Mouse (Mus musculus) gastrocnemius, adult 2 months (tissue): ENCODE data around the gene Nrf1. TPM values are rescaled to one million over a fixed set of nuclear protein-coding genes. Genes with fewer than 3 reads are reported as not detected.

Source experiments
- DNase-seq: peaks from one replicate; pipeline ENCODE4 v3.0.0; 2022
- H3K27ac ChIP-seq: fragments of 200-600 bp; 2 replicates; pipeline ENCODE4 v1.8.1; 2022; ENCODE audit warnings: mild to moderate bottlenecking
- H3K4me3 ChIP-seq: fragments of 200-600 bp; 2 replicates; pipeline ENCODE4 v1.8.1; 2022; ENCODE audit warnings: mild to moderate bottlenecking, moderate library complexity
- CTCF ChIP-seq: fragments of 200-600 bp; IDR thresholded peaks from 2 replicates; pipeline ENCODE4 v1.8.1; 2022; ENCODE audit warnings: antibody characterized with exemption, mild to moderate bottlenecking, moderate library complexity
- intact Hi-C: fragments of 180-260 bp; cut with DNase I; formaldehyde crosslinking; loops from one replicate; pipeline ENCODE4 v1.15.1; 2025
- total RNA-seq, 2 experiments: library from RNA; stranded (reverse); gene quantifications; 2 replicates each; pipeline ENCODE4 v1.2.3; 2021

Nrf1 gene
- total RNA-seq, 2 experiments from 2014 or later, result 10.8 to 13.0 TPM

DNA sequence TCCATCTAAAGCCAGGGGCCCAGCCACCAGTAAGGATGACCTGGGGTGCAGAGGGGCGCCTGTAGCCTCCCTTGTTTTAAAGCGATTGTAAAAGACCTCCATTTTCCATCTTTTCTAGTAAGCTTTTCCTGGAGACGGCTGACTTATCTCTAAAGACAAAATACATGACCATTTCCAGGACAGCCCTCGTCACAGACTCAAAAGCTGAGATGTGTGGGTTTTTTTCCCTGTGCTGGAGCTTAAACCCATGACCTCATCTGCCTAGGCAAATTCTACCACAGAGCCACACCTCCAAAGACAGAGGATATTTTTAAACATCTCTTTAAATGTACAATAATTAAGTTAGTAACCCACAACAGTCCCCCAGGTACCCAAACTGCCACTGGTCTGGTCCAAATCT is 112.6 kb downstream of the Nrf1 start:
- no peak for DNase-seq
- Histone ChIP-seq H3K4me3 (no peak overlapping the region), H3K27ac (no peak overlapping the region)
- intact Hi-C loops, result no loop called here
- no peak for TF ChIP-seq CTCF

DNA sequence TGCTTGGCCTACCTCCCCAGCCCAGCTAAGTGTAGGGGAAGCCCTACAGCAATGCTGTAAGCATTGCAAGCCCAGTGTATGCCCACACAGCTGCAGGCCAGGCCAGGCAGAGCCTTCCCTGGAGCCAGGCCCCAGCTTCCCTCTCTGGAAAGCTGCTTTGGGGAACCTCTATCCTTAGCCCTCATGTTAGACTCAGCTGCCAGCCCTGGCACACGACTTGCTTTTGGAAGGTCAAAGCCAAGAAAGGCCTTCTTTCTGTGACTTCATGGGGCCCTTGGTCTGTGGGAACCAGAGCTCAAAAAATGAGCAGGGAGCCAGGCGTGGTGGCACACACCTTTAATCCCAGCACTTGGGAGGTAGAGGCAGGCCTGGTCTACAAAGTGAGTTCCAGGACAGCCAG is 113.8 kb downstream of the Nrf1 start:
- Histone ChIP-seq H3K4me3 (no peak overlapping the region), H3K27ac (peak overlapping the region; percentile 1; the same call in 1 of the 2 replicates)
- intact Hi-C loops, result no loop called here
- no peak for DNase-seq
- no peak for TF ChIP-seq CTCF

DNA sequence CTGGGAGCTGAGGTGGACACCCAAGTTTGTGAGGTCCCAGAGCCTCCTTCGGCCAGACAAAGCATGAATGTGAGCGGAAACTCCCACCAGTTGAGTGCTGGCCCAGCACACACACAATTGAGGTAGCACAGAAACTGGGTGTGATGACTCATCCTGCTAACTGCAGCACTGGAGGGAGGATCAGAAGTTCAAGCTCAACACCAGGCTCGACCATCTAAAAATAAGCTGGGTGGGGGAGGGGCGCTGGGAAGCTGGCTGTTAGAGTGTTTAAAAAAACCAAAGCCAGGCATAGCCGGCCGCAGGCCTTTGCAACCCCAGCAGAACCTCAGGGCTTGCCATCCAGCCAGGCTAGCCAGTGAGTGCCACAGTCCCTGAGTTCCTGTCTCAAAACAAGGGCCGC is 114.3 kb downstream of the Nrf1 start:
- peak; percentile 52 for DNase-seq
- no peak for TF ChIP-seq CTCF
- Histone ChIP-seq H3K4me3 (no peak overlapping the region), H3K27ac (peak overlapping the region; percentile 1; the same call in 1 of the 2 replicates)
- intact Hi-C loops, result no loop called here

DNA sequence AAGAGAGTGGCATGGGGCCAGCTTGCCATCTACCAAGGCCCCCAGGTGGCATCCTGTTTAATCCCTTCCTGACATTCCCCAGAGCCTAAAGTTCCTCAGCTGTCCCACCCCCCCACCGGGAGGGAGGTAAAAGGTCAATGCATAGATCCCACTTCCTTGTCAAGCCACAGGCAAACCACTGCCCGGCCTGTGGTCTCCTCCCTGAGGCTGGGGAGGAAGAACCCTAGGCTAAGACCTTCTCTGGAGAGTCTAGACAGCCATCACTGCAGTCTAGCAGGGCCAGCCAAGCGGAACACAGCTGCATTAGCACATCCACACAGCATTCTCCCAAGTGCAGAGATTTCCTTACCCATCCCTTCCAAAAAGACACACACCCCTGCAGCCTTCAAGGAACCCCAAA is 118.6 kb downstream of the Nrf1 start:
- Histone ChIP-seq H3K4me3 (no peak overlapping the region), H3K27ac (no peak overlapping the region)
- no peak for DNase-seq
- intact Hi-C loops, result no loop called here
- no peak for TF ChIP-seq CTCF

DNA sequence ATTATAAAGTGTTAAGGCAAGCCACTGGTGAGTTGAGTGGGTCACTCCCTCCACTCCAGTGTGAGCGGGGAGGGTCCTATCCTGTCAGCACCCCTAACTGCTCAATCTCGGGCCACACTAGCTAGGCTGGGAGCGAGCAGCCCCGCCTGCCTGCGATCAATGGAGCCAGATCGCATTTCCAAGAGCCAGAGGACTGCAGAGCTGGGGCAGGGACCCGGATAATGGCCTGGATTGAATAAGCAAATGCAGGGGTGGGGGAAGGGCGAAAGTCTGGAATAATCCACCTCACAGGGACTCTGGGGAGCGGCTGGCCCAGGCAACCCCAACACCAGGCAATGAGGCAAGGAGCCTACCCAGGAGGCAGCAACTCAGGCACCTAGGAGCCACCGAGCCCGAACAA is 119.4 kb downstream of the Nrf1 start:
- TF ChIP-seq CTCF, result no peak
- intact Hi-C loops, result no loop called here
- no peak for DNase-seq
- Histone ChIP-seq H3K27ac (no peak overlapping the region), H3K4me3 (no peak overlapping the region)

DNA sequence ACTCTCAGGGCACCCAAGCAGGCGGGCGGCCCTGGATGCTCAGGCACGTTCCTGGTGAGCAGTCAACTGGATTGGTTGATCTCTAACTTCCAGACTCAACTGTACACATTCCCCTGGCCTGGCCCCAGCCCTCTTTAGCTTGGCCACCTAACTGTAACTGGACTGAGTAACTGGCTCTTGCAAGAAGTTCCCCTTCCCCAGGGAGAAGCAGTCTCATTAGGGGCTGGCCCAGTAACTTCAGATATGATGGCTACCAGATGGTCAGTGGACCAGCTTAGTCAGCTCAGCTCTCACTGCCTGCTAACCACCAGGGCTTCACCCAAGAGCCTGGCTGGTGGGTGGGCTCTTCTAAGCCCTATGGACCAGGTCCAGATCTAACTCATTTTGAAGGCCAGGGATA is 120.5 kb downstream of the Nrf1 start:
- DNase-seq, result peak; percentile 46
- intact Hi-C loops, result no loop called here

DNA sequence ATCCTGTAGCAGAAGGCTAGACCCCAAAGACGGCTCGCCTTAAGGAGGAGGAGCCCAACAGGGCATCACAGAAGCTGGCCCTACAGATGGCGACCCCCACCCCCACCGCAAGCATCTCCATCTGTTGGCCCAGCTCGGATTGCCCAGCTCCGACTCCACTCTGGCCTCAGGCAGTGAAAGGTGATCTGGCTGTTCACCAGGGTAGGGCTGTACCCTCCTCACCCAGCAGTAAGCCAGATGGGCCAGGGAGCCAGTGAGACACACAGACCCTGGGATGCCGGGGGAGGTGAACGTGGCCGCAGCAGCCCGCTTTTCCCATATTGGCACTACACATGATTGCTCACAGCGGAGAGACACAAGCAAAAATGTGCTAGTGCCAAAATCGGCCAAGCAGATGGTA is 121.4 kb downstream of the Nrf1 start:
- intact Hi-C loops, result no loop called here
- TF ChIP-seq CTCF, result no peak
- Histone ChIP-seq H3K4me3 (no peak overlapping the region), H3K27ac (no peak overlapping the region)
- DNase-seq, result no peak

More for the DNA sequence above, 120.5 kb downstream of the Nrf1 start:
- TF ChIP-seq CTCF, result no peak
- no peak overlapping the region for H3K4me3 ChIP-seq
- no peak overlapping the region for H3K27ac ChIP-seq

DNA sequence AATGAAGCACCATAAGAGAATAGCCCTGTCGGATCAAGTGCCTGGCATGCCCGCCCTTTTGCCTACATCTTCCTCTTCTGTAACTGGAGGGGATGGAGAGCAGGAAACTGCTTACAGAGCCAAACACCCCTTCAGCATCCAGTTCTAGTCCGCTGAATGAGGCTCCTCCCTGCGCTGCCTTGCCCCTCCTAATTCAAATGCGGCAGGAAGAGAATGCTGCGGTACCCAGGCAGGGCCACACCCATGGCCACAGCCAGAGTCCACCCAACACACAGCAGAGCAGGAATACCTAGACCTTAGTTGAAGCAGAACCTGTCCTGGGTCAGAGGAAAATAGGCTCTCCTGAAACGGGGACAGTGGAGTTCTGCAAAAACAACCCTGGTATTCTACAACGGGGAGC is 123.4 kb downstream of the Nrf1 start:
- intact Hi-C loops, result no loop called here

DNA sequence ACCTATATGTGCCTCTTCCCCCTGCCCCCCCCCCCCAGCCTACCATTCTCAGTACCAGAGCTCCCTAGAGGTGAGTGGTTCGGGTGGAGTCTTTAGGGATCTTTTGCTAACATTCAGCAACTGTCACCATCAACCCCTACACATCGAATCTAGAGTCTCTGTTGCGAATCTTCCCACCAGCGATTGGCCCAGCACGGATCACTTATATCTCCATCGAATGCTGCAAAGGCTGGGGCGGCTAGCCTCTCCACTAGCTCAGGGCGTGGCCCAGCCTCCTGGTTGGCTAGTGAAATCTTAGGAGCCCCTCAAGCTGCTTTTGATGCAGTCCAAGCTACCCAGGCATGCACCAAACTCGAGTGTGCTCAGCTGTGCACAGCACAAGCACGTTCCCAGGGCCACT is 124.2 kb downstream of the Nrf1 start:
- intact Hi-C loops, result no loop called here
- no peak overlapping the region for H3K4me3 ChIP-seq
- no peak overlapping the region for H3K27ac ChIP-seq
- TF ChIP-seq CTCF, result no peak
- no peak for DNase-seq

More for the DNA sequence above, 123.4 kb downstream of the Nrf1 start:
- Histone ChIP-seq H3K27ac (no peak overlapping the region), H3K4me3 (no peak overlapping the region)
- no peak for TF ChIP-seq CTCF
- no peak for DNase-seq

DNA sequence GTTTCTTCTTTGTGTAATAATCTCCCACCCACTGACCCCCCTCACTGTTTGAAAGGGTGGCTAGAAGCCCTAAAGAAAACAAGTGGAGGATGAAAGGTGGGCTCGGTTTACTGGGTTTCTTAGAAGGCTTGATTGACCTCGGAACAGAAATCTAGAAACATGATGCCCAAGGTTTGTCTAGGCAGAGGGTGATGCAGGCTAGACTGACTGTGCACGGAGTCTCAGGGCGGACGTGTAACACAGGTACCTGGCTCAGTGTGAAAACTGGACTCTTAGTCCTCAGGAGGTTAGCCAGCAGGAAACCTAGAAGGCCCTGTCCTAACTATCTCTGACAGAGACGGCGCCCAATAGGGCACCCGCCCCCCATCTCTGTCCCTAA is 124.6 kb downstream of the Nrf1 start:
- no peak for TF ChIP-seq CTCF
- H3K4me3 ChIP-seq, result no peak overlapping the region
- intact Hi-C loops, result no loop called here

DNA sequence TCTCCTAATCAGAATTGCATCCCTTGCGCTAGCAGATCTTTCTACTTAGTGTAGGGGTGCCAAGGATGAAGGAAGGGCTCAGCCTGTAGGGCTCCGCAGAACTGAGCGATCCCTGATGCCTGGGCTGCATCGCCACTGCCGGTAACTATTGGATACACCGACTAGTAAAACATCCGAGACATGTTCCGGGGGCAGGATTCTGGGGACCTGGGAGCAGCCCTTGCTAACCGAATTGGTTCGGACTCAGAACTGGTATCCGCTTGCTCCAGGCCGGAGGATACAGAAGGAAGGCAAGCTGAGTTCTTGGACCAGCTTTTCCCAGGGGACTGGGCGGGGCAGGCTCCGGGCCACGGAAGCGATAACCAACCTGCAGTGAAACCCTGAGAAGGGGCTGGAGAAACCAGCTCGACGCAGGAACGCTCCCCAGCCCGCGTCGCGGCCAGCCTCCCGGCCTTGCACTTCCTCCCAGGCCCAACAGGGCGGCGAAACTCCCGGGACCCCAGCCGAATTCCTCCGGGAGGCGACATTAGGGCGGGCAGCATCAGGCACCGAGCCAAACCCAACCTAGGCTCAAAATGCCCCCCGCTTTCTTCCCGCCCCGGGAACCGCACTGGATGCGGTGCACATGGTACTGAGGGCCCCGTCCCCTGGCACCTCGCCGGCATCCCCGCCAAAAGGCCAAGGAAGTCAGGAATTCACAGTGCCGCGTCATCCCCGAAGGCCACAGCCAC is 125.2 kb downstream of the Nrf1 start:
- DNase-seq, result peak; percentile 42
- no peak overlapping the region for H3K27ac ChIP-seq
- TF ChIP-seq CTCF, result peak; percentile 65
- peak overlapping the region; percentile 67 for H3K4me3 ChIP-seq
- intact Hi-C loops, result no loop called here

More for the DNA sequence above, 124.6 kb downstream of the Nrf1 start:
- no peak for DNase-seq
- H3K27ac ChIP-seq, result no peak overlapping the region

DNA sequence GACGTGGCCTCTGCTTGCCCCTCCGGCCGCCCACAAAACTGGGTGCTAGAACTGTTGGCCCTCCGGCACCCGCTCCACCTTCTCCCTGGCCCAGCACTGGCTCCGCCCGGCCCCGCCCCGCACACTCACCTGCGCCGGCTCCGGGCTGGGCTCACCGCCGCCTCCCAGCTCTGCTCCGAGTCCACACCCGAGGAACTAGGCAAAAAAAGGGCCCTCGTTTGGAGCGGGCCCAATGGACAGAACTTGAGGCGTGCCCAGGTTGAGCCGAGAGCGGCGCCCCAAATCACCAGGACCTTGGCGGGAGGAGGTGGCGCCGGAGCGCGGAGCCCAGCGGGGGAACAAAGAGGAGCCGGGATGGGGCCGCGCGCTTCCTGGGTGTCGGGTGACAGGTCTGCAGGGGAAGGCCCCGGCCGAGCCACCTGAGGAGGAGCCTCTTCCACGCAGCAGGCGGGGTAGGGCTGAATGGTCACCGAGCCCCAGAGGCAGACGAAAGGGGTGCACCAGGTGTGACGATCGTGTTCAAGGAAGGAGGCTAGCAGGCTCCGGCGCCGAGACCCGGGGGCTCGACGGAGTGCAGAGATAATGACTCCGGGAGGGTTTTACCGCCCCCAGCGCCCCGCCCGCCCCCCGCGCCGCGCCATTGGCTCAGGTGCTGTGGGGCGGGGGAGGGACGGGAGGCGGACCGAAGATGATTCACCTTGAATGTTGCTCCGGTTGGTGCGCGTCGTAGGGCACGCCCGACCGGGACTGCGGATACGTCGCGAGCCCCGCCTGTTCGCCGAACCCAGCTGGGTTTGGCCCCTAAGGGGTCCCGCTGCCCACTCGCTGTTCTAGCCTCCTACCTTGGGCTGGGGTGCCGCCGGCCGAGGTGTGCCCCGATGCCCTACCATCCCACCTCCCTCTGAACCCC is 126.0 kb downstream of the Nrf1 start:
- no peak overlapping the region for H3K27ac ChIP-seq
- DNase-seq, result no peak
- intact Hi-C loops, result no loop called here
- TF ChIP-seq CTCF, result no peak
- peak overlapping the region; percentile 67 for H3K4me3 ChIP-seq

DNA sequence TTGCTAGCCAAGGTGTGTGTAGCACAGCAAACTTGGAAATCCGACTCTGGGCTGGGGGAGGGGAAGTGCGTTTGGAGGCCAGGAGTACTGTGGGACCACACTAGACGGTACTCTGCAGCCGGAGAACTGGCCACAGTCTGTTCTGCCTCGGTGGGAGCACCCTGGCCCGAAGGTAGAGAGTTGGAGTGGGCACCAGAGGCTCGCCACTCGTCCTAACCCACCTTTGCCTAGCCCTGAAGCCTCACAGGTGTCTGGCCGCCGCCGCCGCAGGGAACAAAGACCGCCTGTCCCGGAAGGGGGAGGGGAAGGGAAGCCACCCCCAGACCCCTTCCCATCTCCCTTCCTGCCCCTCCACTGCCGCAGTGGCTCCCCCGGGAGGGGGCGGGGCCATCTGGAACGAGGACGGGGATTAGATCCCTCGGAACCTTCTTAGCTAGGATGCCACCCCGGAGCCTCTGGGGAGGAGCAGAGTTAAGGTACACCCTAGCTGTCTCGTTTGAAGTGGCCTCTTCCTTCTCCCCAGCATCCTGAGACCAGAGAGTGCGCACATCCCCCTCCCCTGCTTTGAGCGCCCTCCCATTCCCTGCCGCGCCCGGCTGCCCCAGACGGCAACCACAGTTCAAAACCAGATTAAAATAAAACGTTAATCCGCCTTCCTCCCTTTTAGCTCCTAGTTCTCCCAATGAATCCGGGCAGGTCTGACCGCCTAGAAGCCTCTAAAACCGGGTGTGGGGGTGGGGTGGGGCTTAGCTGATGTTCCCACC is 126.9 kb downstream of the Nrf1 start:
- H3K4me3 ChIP-seq, result peak overlapping the region; percentile 67
- H3K27ac ChIP-seq, result no peak overlapping the region
- no peak for TF ChIP-seq CTCF
- no peak for DNase-seq
- intact Hi-C loops, result no loop called here
